Mouse (Mus musculus): ENCODE results near the gene Rassf5.

Gene Rassf5

DNA sequence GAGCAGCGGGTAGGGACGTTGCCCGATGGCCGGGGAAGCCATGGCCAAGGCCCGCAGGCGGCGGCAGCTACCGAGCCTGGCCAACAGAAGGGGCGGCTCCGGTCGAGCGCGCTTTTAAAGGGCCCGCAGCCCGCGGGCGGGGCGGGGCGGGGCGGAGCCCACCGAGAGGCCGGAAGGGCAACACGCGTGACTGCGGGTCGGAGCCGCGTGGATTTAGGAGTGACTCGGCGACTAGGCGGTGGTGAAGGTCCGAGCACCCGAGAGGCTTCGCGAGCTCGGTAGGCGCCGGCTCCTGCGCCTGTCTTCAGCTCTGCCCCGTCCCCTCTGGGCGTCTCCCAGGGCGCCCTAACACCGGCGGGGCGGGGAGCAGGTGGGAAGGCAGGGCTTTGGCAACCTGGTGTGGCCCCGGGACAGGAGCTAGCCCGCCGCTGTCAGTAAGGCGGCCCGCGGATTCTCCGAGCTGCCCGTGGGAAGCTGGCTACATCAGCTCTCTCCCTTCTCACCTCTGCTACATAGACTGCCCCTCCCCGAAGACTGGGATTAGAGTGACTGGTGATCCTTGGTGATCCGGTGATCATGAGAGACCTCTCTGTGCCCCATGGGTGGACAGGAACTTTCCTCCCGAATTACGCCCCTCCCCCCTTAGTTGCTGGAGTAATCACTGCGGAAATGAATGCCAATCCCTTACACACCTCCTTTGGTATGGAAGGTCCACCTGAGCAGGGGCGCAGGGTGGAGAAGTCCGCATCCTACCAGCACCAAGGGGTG is at the start of gene Rassf5:
Gene Rassf5, minus strand, starts transcription at position 170 of the 768 bp plus-strand sequence.
- peak; percentile 44 for DNase-seq (ENCODE audit: low spot score)

GRCm38 (mm10) chr1:131293922-131294250 is 48.8 kb upstream of the Rassf5 start:
- no peak for DNase-seq (ENCODE audit: low spot score)

- DNase-seq (ENCODE audit: low spot score): no peak
These were observed 48.3 kb upstream of the Rassf5 start for GRCm38 (mm10) chr1:131293221-131293921.

DNA sequence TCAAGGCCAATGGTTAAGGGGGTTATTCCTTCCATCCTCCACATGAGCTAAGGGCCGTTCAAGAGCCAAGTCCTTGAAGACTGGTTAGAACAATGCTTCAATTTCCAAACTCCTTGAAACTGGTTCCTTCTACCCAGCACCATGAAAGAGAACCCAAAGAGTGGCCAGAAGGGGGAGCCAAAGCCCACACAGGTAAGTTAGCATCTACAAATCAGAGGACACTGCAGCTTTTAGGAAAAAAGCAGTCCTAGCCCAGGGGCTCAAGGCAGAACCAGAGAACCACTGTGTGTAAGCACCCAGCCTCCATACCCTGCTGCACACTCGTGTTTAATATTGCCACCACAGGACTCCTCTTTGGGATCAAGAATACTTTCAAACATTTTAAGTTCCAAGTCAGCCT is 45.6 kb upstream of the Rassf5 start:
- DNase-seq (ENCODE audit: low spot score): peak; percentile 74

DNA sequence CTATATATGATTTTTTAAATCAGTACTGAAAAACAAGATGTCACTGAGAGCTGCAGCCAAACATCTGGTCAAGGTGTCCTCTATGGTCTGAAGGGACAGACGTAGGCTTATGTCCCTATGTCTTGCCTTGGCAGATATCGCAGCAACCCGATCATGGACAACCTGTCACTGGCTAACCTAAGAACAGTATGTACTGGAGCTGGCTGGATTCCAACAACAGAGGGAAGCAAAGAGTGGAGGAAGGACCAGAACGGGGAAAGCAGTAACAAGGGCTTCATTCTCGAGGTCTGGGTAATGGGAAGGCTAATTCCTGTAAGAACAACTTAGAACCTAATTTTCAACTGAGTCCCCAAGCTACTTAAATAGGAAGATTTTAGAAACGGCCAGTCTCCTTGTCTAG is 43.9 kb upstream of the Rassf5 start:
- DNase-seq (ENCODE audit: low spot score): no peak

GRCm38 (mm10) chr1:131287267-131287666 is 42.2 kb upstream of the Rassf5 start:
- DNase-seq (ENCODE audit: low spot score): no peak

DNA sequence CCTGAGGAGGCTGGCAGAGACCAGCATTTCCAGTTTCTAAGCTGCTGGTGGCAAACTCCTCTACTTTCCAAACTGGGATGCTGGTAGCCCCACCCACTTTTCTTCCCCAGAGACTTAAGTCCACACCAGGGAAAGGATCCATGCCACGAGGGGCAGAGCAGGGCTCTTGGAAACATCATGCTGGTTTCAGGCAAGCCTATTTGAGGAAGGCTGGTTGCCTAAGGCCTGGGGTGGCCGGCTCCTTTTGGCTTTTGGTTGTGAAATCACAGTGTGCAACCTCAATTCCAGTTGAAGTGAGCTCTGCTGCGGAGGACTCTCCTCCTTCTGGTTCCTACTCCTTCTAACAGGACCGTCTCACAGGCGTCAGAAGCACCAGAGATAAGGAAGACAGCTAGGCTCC is 41.7 kb upstream of the Rassf5 start:
- DNase-seq (ENCODE audit: low spot score): peak; percentile 85

- no peak for DNase-seq (ENCODE audit: low spot score)
These were observed 39.6 kb upstream of the Rassf5 start for GRCm38 (mm10) chr1:131284616-131285015.

- DNase-seq (ENCODE audit: low spot score): no peak
These were observed 39.1 kb upstream of the Rassf5 start for GRCm38 (mm10) chr1:131284167-131284566.

DNA sequence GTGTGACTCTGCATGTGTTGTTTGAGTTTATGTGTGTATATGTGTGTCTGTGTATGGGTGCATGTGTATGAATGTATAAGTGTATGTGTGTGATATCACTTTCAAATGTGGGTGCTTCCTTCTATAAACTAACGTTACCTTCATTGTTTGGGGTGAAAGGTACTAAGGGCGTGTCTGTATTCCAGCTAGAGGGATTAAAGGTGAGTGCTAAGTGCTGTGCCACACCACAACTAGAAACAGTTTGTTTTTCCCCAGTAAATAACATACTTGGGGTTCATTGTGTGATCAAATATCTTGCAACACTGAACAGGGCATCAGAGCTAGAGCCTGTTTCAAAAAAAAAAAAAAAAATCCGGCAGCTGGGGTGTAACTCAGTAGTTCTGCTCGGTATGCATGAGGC is 36.7 kb upstream of the Rassf5 start:
- DNase-seq (ENCODE audit: low spot score): no peak

DNA sequence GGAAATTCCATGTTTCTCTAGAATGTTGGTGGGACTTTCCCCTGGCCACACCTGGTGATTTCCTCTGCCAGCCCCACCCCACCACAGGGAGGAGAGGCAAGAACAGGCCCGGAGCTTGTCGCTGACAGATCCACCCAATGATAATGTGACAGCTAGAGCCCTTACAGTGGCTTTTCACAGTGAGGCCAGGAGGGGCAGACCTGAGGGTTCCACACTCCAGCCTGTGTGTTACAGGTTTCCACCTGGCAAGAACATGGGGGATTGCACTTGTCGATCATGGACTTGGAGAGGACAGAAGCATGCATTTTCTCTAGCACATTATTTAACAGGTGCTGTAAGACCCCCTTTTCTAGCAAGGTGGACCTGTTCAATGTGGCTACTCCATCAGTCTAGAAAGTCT is 35.2 kb upstream of the Rassf5 start:
- no peak for DNase-seq (ENCODE audit: low spot score)

DNA sequence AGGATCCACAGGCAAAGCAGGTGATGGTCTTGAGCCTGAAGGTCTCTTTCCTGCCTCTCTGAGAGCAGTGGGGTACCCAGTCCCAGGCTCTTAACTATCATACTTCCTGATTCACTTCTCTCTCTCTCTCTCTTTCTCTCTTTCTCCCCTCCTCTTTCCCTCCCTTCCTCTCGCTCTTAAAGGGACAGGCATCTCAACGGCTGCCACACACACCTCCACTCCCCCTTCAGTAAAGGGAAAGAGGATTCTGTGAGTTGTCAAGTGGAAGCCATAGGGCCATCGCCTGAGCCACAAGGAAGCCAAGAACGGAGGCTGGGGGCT is 34.4 kb upstream of the Rassf5 start, which contains the start of gene Ikbke:
Gene Ikbke, minus strand, starts transcription at position 151 of the 321 bp plus-strand sequence.
- DNase-seq (ENCODE audit: low spot score): no peak

- no peak for DNase-seq (ENCODE audit: low spot score)
These were observed 33.8 kb upstream of the Rassf5 start for GRCm38 (mm10) chr1:131278606-131279455.

GRCm38 (mm10) chr1:131276831-131277230 is 31.8 kb upstream of the Rassf5 start:
- DNase-seq (ENCODE audit: low spot score): no peak

GRCm38 (mm10) chr1:131275577-131275976 is 30.5 kb upstream of the Rassf5 start:
- no peak for DNase-seq (ENCODE audit: low spot score)

- DNase-seq (ENCODE audit: low spot score): no peak
These were observed 29.9 kb upstream of the Rassf5 start for GRCm38 (mm10) chr1:131274725-131275539.

DNA sequence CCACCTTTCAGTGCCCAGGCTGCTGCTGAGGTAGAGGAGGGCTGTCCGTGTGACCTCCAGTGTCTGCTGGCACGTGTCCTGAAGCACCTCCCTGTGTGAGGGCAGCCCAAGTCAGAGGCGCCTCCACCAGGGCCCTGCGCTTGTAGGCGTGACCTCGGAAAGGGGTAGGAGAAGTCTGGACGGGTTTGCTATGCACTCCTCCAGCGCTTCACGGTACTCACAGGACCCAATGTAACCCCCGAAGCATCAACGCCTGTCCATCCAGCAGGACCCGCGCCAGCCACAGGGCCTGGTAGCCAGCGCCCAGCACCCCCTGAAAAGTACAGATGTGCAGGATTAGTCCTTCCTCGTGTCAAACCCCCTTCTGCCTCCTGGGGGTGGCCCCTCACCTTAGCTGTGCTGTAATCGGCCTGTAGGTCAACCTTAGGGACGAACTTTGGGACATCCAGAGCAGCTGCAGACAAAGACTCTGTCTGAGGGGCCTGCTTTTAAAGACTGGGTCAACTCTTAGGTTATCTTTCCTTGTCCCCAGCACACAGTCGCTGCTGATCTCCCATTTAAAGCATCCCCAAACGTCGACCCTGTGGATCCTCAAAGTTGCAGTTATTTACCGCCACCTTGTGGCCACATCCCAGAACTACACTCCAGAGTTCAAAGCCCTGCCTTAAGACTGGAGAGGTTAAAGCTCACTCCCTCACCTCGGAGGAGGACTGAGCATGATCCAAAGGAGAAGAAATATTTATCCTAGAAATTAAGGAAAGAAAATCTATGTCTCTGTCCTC is 24.9 kb upstream of the Rassf5 start:
- DNase-seq (ENCODE audit: low spot score): peak; percentile 72

DNA sequence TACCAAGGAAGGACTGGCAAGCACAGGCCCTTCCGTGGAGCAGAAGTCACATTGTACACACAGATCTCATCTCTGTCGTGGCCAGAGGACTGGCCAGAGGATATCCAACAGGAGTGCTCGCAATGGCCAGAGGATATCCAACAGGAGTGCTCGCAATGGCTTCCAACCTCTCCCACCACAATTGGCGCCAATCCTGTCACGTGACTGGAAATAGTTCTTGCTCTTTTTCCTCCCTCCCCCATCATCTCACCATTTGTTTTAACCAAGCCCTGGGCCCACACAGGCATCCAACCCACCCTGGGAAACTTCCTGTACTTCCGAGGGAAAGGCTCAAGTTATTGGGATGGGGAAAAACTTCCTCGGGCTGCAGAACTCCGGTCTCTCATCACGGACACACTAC is 23.7 kb upstream of the Rassf5 start:
- DNase-seq (ENCODE audit: low spot score): no peak

- no peak for DNase-seq (ENCODE audit: low spot score)
These were observed 18.8 kb upstream of the Rassf5 start for GRCm38 (mm10) chr1:131263905-131264304.

DNA sequence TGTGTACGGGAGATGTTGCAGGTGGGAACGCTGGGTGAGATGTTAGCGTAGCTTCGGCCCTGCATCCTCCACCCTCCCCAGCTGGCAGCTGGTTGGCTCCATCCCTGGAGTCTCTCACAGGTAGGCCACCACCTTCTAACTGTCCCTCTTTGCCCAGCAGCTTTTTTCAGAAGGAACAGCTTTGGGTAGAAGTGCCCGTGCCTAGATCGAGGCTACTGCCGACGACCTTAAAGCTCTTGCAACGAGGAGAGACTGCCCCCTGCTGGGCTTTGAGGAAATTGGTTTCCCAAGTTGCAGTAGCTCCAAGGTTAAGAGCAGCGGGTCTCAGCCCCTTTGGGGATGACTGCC is 15.2 kb upstream of the Rassf5 start:
- DNase-seq (ENCODE audit: low spot score): peak; percentile 71

GRCm38 (mm10) chr1:131259632-131260308 is 14.7 kb upstream of the Rassf5 start:
- DNase-seq (ENCODE audit: low spot score): no peak

All from adipocyte (in vitro differentiated cells).